Mouse (Mus musculus): ENCODE data around the gene Itga2b. TPM values are rescaled to one million over a fixed set of nuclear protein-coding genes. Genes with fewer than 3 reads are reported as not detected.

Gene Itga2b
- polyA plus RNA-seq, 1 experiment from 2014 or later: 5.4 TPM

- TF ChIP-seq CTCF (IDR thresholded peaks at IDR 0.05; ENCODE audit: low read depth): no peak
- TF ChIP-seq EP300 (optimal IDR thresholded peaks at IDR 0.05): no peak
- H3K9ac ChIP-seq (ENCODE audit: low read length): no peak overlapping the region
- no peaks in the 10 kb centered on the region for H3K27me3 ChIP-seq (ENCODE audit: control insufficient read depth, insufficient read depth, low read length)
- H3K4me1 ChIP-seq (replicated peaks; ENCODE audit: control insufficient read depth, insufficient read depth): peaks cover 6% of the 10 kb centered on the region
- ATAC-seq (ENCODE audit: low FRiP score, low TSS enrichment) (peak; percentile 31), DNase-seq (ENCODE audit: low spot score) (peak; percentile 75)
- peak overlapping the region; percentile 91 for H3K27ac ChIP-seq (replicated peaks)
- peak overlapping the region; percentile 31 for H3K4me2 ChIP-seq (replicated peaks; ENCODE audit: low read depth)
- no peaks in the 10 kb centered on the region for H3K9me3 ChIP-seq (ENCODE audit: control insufficient read depth, low read length)
- 17% methylated on average over 26 of the region's 26 CpGs for WGBS
- no peak overlapping the region for H3K4me3 ChIP-seq (ENCODE audit: low read depth, low read length)
- H3K36me3 ChIP-seq (ENCODE audit: control insufficient read depth, insufficient read depth, low read length): no peaks in the 10 kb centered on the region
Measured at GRCm38 (mm10) chr11:102465713-102466436, 4.0 kb downstream of the Itga2b start.

DNA sequence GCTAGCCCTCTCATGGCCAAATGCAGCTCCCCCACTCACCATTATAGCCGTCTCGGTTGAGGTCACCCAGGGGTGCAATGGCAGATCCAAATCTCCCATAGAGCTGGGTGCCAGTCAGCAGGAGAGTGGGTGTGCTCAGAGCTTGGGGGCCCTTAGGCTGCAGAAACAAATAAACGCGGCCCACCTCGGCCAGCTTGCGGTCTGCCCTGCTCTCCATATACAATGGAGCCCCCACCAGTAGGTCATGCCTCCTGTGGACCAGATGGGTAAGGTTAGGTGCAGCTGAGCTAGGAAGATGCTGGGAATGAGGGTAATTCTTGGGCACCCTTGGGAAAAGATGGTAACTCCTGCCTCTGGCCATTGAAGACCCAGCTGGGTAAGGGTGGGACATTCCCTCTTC, 5.0 kb downstream of the Itga2b start:
- DNase-seq (ENCODE audit: low spot score) (no peak), ATAC-seq (ENCODE audit: low FRiP score, low TSS enrichment) (no peak)
- Histone ChIP-seq H3K4me1 (replicated peaks; ENCODE audit: control insufficient read depth, insufficient read depth) (peaks cover 6% of the 10 kb centered on the region), H3K9ac (ENCODE audit: low read length) (no peak overlapping the region), H3K27me3 (ENCODE audit: control insufficient read depth, insufficient read depth, low read length) (no peaks in the 10 kb centered on the region), H3K4me2 (replicated peaks; ENCODE audit: low read depth) (no peak overlapping the region), H3K36me3 (ENCODE audit: control insufficient read depth, insufficient read depth, low read length) (no peaks in the 10 kb centered on the region), H3K27ac (replicated peaks) (no peak overlapping the region), H3K9me3 (ENCODE audit: control insufficient read depth, low read length) (no peaks in the 10 kb centered on the region), H3K4me3 (ENCODE audit: low read depth, low read length) (no peak overlapping the region)
- 92% methylated on average over 6 of the region's 6 CpGs for WGBS
- no peak for TF ChIP-seq CTCF (IDR thresholded peaks at IDR 0.05; ENCODE audit: low read depth)

DNA sequence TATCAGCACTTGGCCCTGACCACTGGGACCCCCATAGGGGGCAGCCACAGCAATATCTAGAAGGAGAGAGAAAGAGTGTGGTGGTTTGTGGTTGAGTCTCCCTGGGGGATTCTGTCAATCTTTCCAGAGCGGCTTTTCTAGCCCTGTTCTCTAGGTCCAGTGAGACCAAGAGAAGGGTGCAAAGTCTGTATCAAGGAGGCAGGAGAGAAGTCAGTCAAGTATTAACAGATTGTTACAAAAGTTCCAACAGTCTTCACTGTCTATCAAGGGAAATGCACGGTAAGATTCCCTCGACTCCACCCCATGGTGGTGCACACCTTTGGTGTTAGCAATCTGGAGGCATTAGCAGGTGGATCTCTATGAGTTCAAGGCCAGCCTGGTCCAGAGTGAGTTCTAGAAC, 8.2 kb downstream of the Itga2b start:
- TF ChIP-seq EP300 (optimal IDR thresholded peaks at IDR 0.05) (no peak), CTCF (IDR thresholded peaks at IDR 0.05; ENCODE audit: low read depth) (no peak)
- ATAC-seq (ENCODE audit: low FRiP score, low TSS enrichment): no peak
- Histone ChIP-seq H3K4me2 (replicated peaks; ENCODE audit: low read depth) (no peak overlapping the region), H3K9ac (ENCODE audit: low read length) (no peak overlapping the region), H3K4me1 (replicated peaks; ENCODE audit: control insufficient read depth, insufficient read depth) (0 out of 2 replicates have a peak, but pooled peaks cover 2% of the 10 kb centered on the region), H3K36me3 (ENCODE audit: control insufficient read depth, insufficient read depth, low read length) (no peaks in the 10 kb centered on the region), H3K27ac (replicated peaks) (no peak overlapping the region), H3K9me3 (ENCODE audit: control insufficient read depth, low read length) (no peaks in the 10 kb centered on the region), H3K27me3 (ENCODE audit: control insufficient read depth, insufficient read depth, low read length) (no peaks in the 10 kb centered on the region), H3K4me3 (ENCODE audit: low read depth, low read length) (no peak overlapping the region)
- 80% methylated on average over 3 of the region's 3 CpGs for WGBS
- DNase-seq (ENCODE audit: low spot score): no peak

- Histone ChIP-seq H3K27ac (replicated peaks) (no peak overlapping the region), H3K4me3 (ENCODE audit: low read depth, low read length) (no peak overlapping the region), H3K27me3 (ENCODE audit: control insufficient read depth, insufficient read depth, low read length) (no peaks in the 10 kb centered on the region), H3K4me2 (replicated peaks; ENCODE audit: low read depth) (no peak overlapping the region), H3K9me3 (ENCODE audit: control insufficient read depth, low read length) (no peaks in the 10 kb centered on the region), H3K9ac (ENCODE audit: low read length) (no peak overlapping the region), H3K36me3 (ENCODE audit: control insufficient read depth, insufficient read depth, low read length) (no peaks in the 10 kb centered on the region), H3K4me1 (replicated peaks; ENCODE audit: control insufficient read depth, insufficient read depth) (no peaks in the 10 kb centered on the region; the same call in 1 of the 2 replicates)
- DNase-seq (ENCODE audit: low spot score) (no peak), ATAC-seq (ENCODE audit: low FRiP score, low TSS enrichment) (no peak)
- WGBS: 56% methylated on average over 16 of the region's 16 CpGs
- TF ChIP-seq CTCF (IDR thresholded peaks at IDR 0.05; ENCODE audit: low read depth) (no peak), EP300 (optimal IDR thresholded peaks at IDR 0.05) (no peak)
Measured at GRCm38 (mm10) chr11:102460541-102460940, 9.4 kb downstream of the Itga2b start.

DNA sequence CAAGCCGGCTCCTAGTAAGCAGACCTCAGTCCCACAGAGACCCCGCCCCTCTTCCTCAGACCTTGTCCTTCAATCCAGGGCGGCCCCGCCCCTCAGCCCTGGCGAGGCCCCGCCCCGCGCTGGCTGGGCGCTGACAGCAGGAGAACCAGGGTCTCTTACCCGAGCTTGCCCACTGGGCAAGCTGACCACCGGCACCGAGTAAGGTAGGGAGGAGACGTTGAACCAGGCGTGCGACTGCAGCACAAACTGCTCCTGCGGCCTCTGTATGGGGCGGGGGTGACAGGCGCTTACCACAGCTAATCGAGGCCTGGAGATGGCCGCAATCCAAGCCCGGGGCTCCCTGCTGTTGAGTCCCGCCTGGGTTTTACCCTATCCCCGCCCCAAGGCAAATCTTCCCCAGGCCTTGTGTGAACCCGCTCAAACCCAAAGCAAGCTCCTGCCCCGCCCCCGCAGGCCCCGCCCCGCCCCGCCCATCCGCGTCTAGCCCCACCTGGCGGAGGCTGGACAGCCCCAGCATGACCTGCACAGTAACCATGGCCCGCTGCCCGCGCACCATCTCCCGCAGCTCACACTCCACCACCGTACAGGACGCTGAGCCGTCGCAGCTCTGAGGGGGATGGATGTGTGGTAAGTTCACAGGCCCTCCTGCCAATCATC, 14.1 kb downstream of the Itga2b start:
- ATAC-seq (ENCODE audit: low FRiP score, low TSS enrichment) (peak; percentile 84), DNase-seq (ENCODE audit: low spot score) (peak; percentile 93)
- no peaks in the 10 kb centered on the region for H3K36me3 ChIP-seq (ENCODE audit: control insufficient read depth, insufficient read depth, low read length)
- 0% methylated on average over 37 of the region's 40 CpGs for WGBS
- TF ChIP-seq EP300 (optimal IDR thresholded peaks at IDR 0.05) (no peak), CTCF (IDR thresholded peaks at IDR 0.05; ENCODE audit: low read depth) (peak; percentile 65)
- no peaks in the 10 kb centered on the region; the same call in 1 of the 2 replicates for H3K4me1 ChIP-seq (replicated peaks; ENCODE audit: control insufficient read depth, insufficient read depth)
- peak overlapping the region; percentile 51 for H3K4me3 ChIP-seq (ENCODE audit: low read depth, low read length)
- H3K4me2 ChIP-seq (replicated peaks; ENCODE audit: low read depth): peak overlapping the region; percentile 70
- no peaks in the 10 kb centered on the region for H3K9me3 ChIP-seq (ENCODE audit: control insufficient read depth, low read length)
- no peaks in the 10 kb centered on the region for H3K27me3 ChIP-seq (ENCODE audit: control insufficient read depth, insufficient read depth, low read length)
- peak overlapping the region; percentile 56 for H3K9ac ChIP-seq (ENCODE audit: low read length)
- H3K27ac ChIP-seq (replicated peaks): peak overlapping the region; percentile 67

DNA sequence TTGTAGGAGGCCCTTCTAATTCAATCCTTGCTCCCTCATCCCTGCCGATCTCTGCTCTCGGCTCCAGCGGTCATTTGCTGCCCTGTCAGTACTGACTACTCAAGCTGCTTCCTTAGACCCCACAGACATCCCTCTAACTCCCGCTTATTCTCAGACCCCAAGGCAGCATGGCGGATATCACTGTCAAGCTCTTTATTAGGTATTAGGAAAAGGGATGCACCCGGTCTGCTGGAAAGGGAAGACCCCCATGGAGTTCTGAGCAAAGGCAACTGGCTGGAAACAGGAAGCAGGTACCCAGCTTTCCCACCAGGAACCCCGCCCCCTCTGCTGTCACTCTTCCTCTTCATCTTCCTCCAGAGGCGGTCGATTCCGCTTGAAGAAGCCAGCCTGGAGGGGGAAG, 16.8 kb downstream of the Itga2b start:
- ATAC-seq (ENCODE audit: low FRiP score, low TSS enrichment) (no peak), DNase-seq (ENCODE audit: low spot score) (no peak)
- no peaks in the 10 kb centered on the region for H3K9me3 ChIP-seq (ENCODE audit: control insufficient read depth, low read length)
- peaks cover 2% of the 10 kb centered on the region; the same call in 1 of the 2 replicates for H3K4me1 ChIP-seq (replicated peaks; ENCODE audit: control insufficient read depth, insufficient read depth)
- 35% methylated on average over 10 of the region's 10 CpGs for WGBS
- H3K27ac ChIP-seq (replicated peaks): no peak overlapping the region
- no peak overlapping the region for H3K4me2 ChIP-seq (replicated peaks; ENCODE audit: low read depth)
- no peak overlapping the region for H3K9ac ChIP-seq (ENCODE audit: low read length)
- no peaks in the 10 kb centered on the region for H3K36me3 ChIP-seq (ENCODE audit: control insufficient read depth, insufficient read depth, low read length)
- no peak overlapping the region for H3K4me3 ChIP-seq (ENCODE audit: low read depth, low read length)
- TF ChIP-seq EP300 (optimal IDR thresholded peaks at IDR 0.05) (no peak), CTCF (IDR thresholded peaks at IDR 0.05; ENCODE audit: low read depth) (no peak)
- no peaks in the 10 kb centered on the region for H3K27me3 ChIP-seq (ENCODE audit: control insufficient read depth, insufficient read depth, low read length)
